Mouse (Mus musculus): Measurements from ENCODE around the gene Zfyve21. TPM values are rescaled to one million over a fixed set of nuclear protein-coding genes. Genes with fewer than 3 reads are reported as not detected.

Gene Zfyve21
- not detected in 2 replicates for polyA plus RNA-seq (2012; ENCODE audit: insufficient read depth, insufficient read length, low replicate concordance, missing spikeins)

GRCm38 (mm10) chr12:111813766-111814617 is at the start of gene Zfyve21, which contains the start of gene Xrcc3:
Gene Zfyve21, plus strand, starts transcription at chr12:111814170.
Gene Xrcc3, minus strand, starts transcription at chr12:111813873.
- peak; percentile 70 for TF ChIP-seq POLR2A (IDR thresholded peaks at IDR 0.05; ENCODE audit: insufficient read depth, low read depth, low read length)
- no peak for TF ChIP-seq CTCF (IDR thresholded peaks at IDR 0.05; ENCODE audit: insufficient read depth, low read depth, low read length)
- peaks cover 42% of the 10 kb centered on the region for H3K4me1 ChIP-seq (ENCODE audit: control insufficient read depth, insufficient read depth, low read length)
- peak within 1 kb of the TSS; percentile 65 for H3K4me3 ChIP-seq (ENCODE audit: insufficient read depth, low read depth, low read length)
- under 1% methylated on average over 87 of the region's 87 CpGs for WGBS
- peak within 1 kb of the TSS; percentile 11 for H3K27ac ChIP-seq (ENCODE audit: insufficient read depth, low read depth, low read length)

- H3K4me3 ChIP-seq (ENCODE audit: insufficient read depth, low read depth, low read length), result peak overlapping the region; percentile 14; the same call in 1 of the 2 replicates
- TF ChIP-seq CTCF (IDR thresholded peaks at IDR 0.05; ENCODE audit: insufficient read depth, low read depth, low read length), result no peak
- no peak for TF ChIP-seq POLR2A (IDR thresholded peaks at IDR 0.05; ENCODE audit: insufficient read depth, low read depth, low read length)
- peaks cover 52% of the 10 kb centered on the region for H3K4me1 ChIP-seq (ENCODE audit: control insufficient read depth, insufficient read depth, low read length)
- peak overlapping the region; percentile 37 for H3K27ac ChIP-seq (ENCODE audit: insufficient read depth, low read depth, low read length)
- 25% methylated on average over 16 of the region's 16 CpGs for WGBS
Observed at GRCm38 (mm10) chr12:111766313-111767236, 47.4 kb upstream of the Zfyve21 start.

GRCm38 (mm10) chr12:111768322-111768928 is 45.5 kb upstream of the Zfyve21 start:
- TF ChIP-seq CTCF (IDR thresholded peaks at IDR 0.05; ENCODE audit: insufficient read depth, low read depth, low read length), result no peak
- no peak for TF ChIP-seq POLR2A (IDR thresholded peaks at IDR 0.05; ENCODE audit: insufficient read depth, low read depth, low read length)
- 60% methylated on average over 10 of the region's 10 CpGs for WGBS
- Histone ChIP-seq H3K27ac (ENCODE audit: insufficient read depth, low read depth, low read length) (no peak overlapping the region), H3K4me1 (ENCODE audit: control insufficient read depth, insufficient read depth, low read length) (peaks cover 39% of the 10 kb centered on the region), H3K4me3 (ENCODE audit: insufficient read depth, low read depth, low read length) (no peak overlapping the region)

- peaks cover 34% of the 10 kb centered on the region for H3K4me1 ChIP-seq (ENCODE audit: control insufficient read depth, insufficient read depth, low read length)
- TF ChIP-seq POLR2A (IDR thresholded peaks at IDR 0.05; ENCODE audit: insufficient read depth, low read depth, low read length), result no peak
- no peak for TF ChIP-seq CTCF (IDR thresholded peaks at IDR 0.05; ENCODE audit: insufficient read depth, low read depth, low read length)
- H3K4me3 ChIP-seq (ENCODE audit: insufficient read depth, low read depth, low read length), result no peak overlapping the region
- WGBS, result 15% methylated on average over 10 of the region's 10 CpGs
- no peak overlapping the region; the same call in 1 of the 2 replicates for H3K27ac ChIP-seq (ENCODE audit: insufficient read depth, low read depth, low read length)
Observed at GRCm38 (mm10) chr12:111769306-111769705, 44.7 kb upstream of the Zfyve21 start.

GRCm38 (mm10) chr12:111769816-111770577 is 44.0 kb upstream of the Zfyve21 start:
- Histone ChIP-seq H3K4me3 (ENCODE audit: insufficient read depth, low read depth, low read length) (no peak overlapping the region), H3K4me1 (ENCODE audit: control insufficient read depth, insufficient read depth, low read length) (peaks cover 41% of the 10 kb centered on the region), H3K27ac (ENCODE audit: insufficient read depth, low read depth, low read length) (no peak overlapping the region; the same call in 1 of the 2 replicates)
- WGBS, result 52% methylated on average over 8 of the region's 9 CpGs
- TF ChIP-seq CTCF (IDR thresholded peaks at IDR 0.05; ENCODE audit: insufficient read depth, low read depth, low read length), result no peak
- TF ChIP-seq POLR2A (IDR thresholded peaks at IDR 0.05; ENCODE audit: insufficient read depth, low read depth, low read length), result no peak

- H3K27ac ChIP-seq (ENCODE audit: insufficient read depth, low read depth, low read length), result no peak overlapping the region
- H3K4me3 ChIP-seq (ENCODE audit: insufficient read depth, low read depth, low read length), result no peak overlapping the region
- WGBS, result 81% methylated on average over 10 of the region's 10 CpGs
- TF ChIP-seq POLR2A (IDR thresholded peaks at IDR 0.05; ENCODE audit: insufficient read depth, low read depth, low read length) (no peak), CTCF (IDR thresholded peaks at IDR 0.05; ENCODE audit: insufficient read depth, low read depth, low read length) (no peak)
- H3K4me1 ChIP-seq (ENCODE audit: control insufficient read depth, insufficient read depth, low read length), result peaks cover 40% of the 10 kb centered on the region
Observed at GRCm38 (mm10) chr12:111770651-111771050, 43.3 kb upstream of the Zfyve21 start.

- Histone ChIP-seq H3K4me1 (ENCODE audit: control insufficient read depth, insufficient read depth, low read length) (peaks cover 27% of the 10 kb centered on the region), H3K27ac (ENCODE audit: insufficient read depth, low read depth, low read length) (0 out of 2 replicates have a peak overlapping the region, but pooled peaks have one; percentile 37), H3K4me3 (ENCODE audit: insufficient read depth, low read depth, low read length) (no peak overlapping the region)
- 86% methylated on average over 16 of the region's 16 CpGs for WGBS
- TF ChIP-seq POLR2A (IDR thresholded peaks at IDR 0.05; ENCODE audit: insufficient read depth, low read depth, low read length), result no peak
Observed at GRCm38 (mm10) chr12:111774156-111774555, 39.8 kb upstream of the Zfyve21 start.

- WGBS, result 39% methylated on average over 15 of the region's 15 CpGs
- TF ChIP-seq POLR2A (IDR thresholded peaks at IDR 0.05; ENCODE audit: insufficient read depth, low read depth, low read length), result no peak
- TF ChIP-seq CTCF (IDR thresholded peaks at IDR 0.05; ENCODE audit: insufficient read depth, low read depth, low read length), result no peak
- peaks cover 21% of the 10 kb centered on the region for H3K4me1 ChIP-seq (ENCODE audit: control insufficient read depth, insufficient read depth, low read length)
- H3K4me3 ChIP-seq (ENCODE audit: insufficient read depth, low read depth, low read length), result no peak overlapping the region
- peak overlapping the region; percentile 37; the same call in 1 of the 2 replicates for H3K27ac ChIP-seq (ENCODE audit: insufficient read depth, low read depth, low read length)
Observed at GRCm38 (mm10) chr12:111774845-111775244, 39.1 kb upstream of the Zfyve21 start.
